Mouse (Mus musculus) retina, embryonic 14.5 days (tissue): Measurements from ENCODE around the gene Casc1.
A peak's percentile ranks its signal among the peaks of the same experiment; 100 is the strongest.

Experiments used
- DNase-seq: peaks from one replicate; pipeline ENCODE4 v3.0.0-alpha.2; 2015; ENCODE audit warnings: low spot score

Casc1 gene

DNA sequence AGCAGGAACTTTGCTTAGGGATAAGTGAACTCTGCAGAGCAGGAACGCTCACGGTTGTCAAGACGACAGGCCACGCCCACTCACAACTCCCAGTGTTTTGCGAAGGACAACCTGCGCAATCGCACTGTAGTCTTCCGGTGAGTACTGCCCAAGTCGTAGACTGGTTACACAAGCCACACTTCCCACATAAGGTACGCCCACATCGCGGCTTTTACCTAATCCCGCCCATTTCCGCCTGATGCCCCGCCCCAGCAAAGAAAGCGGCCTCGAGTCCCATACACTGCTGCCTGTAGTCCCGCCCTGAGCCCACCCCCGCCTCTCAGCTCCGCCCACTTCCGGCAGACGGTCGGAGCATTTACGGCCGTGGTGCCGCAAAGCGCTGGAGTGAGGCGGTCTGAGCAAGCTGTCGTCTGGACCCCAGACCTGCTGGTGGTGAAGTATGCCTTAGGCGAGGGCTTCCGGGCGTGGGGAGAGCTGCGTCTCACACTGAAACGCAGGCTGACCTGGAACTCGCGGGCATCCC lies at the start of gene Casc1, which contains the start of gene Etfrf1:
Gene Casc1, minus strand, starts transcription at position 190 of the 523 bp plus-strand sequence.
Gene Etfrf1, plus strand, starts transcription at position 319 of the 523 bp plus-strand sequence.
- peak; percentile 99 for DNase-seq

DNA sequence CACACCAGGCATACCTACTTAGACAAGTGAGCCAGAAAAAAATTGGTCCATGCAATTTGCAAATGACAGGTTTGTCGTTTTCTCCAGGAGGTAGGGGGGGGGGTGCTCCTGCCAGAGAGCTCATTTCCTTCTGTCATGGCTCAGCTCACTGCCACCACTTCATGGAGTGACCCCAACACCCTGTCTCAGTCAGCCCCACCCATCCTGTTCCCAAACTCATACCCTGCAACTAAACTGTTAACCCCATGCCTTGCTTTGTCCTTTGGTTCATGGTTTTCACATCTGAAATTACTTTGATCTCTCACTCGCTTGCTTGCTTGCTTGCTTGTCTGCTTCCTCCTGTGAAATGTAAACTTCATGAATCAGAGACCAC lies 45.9 kb upstream of the Casc1 start:
- DNase-seq = no peak

DNA sequence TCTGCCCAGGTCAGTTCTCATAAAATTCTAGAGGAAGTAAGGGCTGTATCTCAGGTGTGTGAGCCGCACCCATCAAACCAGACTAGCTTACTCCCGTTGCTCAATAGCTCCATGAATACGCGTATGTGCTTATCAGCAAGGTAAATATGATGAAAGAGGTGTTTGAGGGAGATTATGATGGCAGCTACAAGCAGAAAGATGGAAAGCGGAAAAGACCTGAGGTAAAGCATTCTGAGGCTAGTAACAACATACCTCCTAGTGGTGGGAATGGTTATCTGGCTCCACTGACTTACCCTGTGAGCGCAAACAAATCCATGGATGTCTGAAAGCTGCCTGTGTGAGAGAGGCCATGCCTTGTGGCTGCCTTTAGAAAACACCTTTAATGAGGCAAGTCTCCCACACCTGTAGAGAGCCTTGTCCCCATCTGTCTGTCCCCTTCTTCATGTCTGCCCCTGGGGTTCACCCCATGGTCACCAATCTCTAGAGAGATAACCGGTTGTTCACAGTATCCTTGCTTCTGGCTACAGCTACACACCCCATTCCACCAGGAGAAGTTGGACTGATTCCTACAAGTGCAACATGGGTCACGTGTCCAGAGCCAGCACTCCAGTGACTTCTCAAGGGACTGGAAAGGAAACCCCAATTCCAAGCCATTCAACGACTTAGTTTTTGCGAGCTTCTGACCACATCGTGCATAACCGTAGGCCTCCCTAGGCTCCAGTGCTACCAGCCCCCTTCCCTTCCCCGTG lies 45.3 kb upstream of the Casc1 start:
- DNase-seq = no peak

DNA sequence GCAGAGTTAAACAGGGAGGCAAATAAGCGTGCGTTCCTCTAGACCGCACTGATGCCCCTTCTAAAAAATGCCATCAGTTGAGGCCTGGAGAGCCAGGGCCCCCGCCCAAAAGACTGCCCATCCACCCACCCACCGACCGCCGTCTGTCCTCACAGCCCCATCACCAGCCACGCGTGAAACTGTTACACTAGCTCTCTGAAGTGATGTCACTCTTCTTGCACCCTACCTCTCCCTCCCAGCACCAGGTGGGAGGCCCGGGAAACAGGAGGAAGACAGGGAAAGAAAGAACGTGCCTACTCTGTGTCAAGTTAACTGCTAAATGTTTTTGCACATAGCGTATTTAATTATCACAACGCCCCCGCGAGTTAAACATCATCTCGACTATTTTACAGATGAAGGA lies 40.0 kb upstream of the Casc1 start:
- no peak for DNase-seq

DNA sequence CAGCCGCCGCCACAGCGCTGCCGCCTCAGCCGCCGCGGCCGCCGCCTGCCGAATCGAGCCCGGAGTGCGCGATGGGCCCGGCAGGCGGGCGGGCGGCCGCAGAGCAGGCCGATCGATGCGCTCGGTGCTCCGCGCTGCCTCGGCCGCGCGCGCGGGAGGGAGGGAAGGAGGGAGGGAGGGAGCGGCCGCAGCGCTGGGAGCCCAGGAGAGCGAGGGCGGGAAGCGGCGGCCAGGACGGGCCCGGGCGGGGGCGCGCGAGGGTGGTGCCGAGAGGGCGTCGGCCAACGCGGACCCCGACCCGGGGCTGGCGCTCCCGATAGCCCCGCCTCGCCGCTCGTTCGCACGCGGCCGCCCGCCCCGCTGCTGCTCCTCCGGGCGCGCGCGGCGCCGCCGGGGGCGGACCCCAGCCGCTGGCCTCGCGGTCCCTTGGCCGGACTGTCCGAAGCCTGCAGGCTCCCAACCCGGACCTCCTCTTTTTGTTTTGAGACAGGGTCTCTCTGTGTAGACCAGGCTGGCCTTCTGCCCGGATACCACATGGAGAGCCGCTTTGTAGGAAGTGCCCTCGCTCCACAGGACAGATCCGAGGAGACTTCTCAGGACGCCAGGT lies 39.5 kb upstream of the Casc1 start, which contains the start of gene Kras:
Gene Kras, minus strand, starts transcription at position 55 of the 607 bp plus-strand sequence.
- DNase-seq = peak; percentile 96

DNA sequence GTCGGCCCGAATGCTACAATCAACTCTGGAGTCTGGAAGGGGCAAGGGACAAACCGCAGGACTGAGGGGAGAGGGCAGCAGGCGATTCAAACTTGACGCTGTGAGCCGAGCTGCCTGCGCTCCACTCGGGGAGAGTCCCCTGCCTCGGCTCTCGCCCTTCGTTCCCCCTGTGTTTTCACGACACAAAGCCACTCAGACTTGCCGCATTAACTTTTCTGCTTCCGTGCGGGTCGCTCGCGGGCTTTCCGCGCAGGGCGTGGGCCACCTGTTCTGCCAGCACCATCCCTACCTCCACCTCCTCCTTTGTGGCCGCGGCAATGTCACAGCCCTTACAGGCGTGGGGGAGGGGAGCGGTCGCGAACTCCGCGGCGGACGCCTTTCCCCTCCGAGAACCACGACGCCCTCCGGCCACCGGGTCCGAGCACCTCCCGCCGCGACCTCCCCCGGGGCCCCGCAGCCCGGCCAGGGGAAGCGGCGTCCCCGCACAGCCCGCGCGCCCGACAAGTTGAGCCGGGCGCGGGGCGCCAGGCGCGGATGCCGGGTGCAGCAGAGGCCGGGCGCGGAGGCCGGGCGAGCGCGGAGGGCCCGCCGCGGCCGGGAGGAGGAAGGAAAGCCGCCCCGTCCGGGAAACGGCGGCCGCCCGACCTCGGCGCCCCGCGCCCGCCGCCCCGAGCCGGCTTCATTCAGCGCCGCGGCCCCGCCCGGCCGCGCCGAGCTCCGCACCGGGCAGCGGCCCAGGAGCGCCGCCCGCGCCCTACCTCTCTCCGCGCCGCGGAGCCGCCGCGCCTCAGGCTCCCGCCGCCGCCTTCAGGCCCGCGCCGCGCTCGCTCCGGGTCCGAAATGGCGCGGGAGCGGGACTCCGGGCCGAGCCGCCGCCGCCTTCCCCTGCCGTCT lies 38.7 kb upstream of the Casc1 start:
- peak; percentile 58 for DNase-seq

DNA sequence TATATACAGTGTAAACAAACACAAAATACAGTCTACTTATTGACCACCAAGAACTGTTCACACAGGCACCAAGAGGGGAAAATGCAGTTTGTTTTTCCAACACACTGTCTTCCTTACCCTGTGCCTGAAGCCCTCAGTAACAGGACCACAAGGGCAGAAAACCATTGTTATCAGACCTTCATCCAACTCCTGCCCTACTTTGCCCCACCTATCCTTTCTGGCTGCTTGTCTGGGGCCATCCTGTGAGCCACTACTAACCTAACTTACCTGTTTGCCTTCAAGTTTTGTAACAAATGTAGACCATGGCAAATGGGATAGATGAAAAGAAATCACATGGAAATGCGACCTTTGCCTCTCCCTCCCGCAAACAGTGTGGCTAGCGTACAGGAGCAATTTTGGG lies 37.1 kb upstream of the Casc1 start:
- DNase-seq = no peak

DNA sequence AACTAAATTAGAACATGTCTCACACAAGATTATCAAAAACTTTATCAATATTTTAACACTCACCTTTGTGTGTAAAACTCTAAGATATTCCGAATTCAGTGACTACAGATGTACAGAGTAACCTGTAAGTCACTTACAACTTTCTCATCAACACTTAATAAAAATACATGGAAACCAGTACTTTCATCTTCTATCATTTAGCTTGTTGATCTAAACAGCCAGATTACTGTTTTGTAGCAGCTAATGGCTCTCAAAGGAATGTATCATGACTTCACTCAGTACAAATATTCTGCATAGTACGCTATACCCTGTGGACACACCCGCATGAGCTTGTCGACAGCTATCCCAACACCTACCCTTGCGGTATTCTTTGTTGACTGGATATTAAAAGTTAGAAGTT lies 36.0 kb upstream of the Casc1 start:
- DNase-seq = no peak

DNA sequence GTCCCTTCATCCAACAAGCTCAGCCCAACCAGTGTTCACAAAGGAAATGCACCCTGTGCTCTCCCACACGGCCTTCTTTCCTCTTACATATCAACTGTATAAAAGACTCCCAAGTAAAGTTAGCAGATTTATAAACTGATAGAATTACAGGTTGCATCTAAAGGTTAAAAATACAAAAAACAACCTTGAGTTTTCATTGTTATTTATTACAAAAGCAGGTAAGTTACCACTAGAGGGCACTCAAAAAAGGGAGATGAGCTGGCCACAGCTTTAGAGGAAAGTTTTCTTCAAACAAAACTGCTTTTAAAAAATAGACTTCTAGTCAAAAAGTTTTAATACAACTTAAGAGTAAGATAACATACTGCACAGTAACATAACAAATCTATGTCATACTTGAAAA lies 31.7 kb upstream of the Casc1 start:
- peak; percentile 74 for DNase-seq

DNA sequence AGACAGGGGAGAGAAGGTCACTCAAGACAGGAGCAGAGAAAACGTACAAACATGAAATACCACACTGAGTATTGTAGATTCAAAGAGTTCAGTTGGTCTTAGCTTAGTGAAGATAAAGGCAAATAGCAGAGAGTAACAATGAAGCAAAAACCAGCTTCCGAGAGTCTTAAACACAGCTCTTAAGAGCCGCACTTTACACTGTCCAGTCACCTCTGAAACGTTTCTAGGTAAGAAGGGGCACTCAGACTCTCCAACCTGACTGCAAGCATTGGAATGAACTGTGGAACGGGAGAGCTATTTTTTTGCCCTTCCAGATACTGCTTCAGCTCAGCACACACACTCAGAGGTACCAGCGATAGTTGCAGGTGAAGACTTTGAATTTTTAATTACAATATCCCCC lies 29.5 kb upstream of the Casc1 start:
- DNase-seq = no peak

DNA sequence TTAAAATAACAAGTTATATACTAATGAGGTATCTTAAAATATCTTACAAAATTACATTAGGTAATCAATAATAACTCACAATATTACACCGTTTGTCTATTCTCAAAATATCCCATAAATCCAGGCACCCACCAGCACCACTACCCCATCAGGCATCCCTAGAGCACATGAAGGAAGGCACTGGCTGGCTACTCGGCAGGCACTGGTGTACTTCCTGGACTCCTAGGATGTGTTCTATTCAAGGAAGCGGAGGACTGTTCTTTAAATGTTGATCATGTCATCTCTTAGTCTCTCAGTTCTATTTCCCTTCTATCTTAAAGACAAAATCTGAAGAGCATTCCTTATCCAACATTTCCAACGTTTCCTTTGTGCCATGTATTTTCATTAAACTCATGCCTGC lies 26.3 kb upstream of the Casc1 start:
- no peak for DNase-seq

DNA sequence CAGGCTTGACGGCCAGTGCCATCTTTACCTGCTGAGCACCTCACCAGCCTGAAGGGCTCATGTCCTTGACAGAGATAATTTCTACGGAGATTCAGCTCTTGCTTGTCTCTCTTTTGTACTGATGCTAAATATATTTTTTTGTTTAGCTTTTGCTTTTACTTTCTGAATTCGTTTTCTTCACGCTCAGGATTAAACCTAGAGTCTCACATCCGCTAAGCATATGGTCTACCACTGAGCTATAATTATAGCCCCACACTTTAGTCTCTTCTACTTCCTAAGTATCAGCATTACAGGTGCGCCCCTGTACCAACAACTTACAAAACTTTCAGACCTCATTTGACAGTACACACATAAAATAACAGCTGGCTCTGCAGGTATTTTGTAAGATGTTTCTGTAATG lies 24.6 kb upstream of the Casc1 start:
- DNase-seq = no peak

DNA sequence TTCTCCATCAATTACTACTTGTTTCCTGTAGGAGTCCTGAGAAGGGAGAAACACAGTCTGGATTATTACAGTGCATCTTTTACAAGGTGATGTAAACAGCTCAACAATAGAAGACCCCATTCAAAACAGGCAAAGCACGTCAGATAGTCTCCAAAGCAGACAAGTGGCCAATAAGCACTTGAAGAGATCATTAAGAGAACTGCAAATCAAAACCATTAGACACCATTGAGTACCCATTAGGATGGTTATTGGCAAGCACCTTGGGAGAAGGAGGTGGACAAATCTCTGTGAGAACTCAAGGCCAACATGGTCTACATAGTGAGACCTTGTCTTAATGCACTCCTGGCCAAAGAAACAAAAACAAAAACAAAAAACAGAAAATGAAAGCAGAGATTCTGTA lies 23.6 kb upstream of the Casc1 start:
- DNase-seq = no peak

DNA sequence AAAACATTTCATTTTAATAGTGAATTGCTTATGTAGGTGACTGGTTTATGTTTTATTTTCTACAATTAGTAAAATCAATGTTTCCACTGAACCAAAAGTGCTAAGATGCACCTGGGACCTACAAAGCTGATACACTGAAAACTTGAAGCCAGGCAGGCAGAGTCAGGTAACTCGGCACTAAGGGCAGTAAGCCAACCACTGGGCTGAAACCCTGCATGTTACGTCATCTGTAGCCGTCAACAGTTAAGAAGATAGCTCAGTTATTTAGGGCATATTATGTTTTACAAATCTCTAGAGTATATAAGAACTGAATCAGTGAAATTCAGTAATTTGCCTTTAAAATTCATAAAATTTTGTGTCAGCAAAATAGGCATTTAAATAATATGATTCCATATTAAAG lies 15.5 kb upstream of the Casc1 start:
- no peak for DNase-seq

DNA sequence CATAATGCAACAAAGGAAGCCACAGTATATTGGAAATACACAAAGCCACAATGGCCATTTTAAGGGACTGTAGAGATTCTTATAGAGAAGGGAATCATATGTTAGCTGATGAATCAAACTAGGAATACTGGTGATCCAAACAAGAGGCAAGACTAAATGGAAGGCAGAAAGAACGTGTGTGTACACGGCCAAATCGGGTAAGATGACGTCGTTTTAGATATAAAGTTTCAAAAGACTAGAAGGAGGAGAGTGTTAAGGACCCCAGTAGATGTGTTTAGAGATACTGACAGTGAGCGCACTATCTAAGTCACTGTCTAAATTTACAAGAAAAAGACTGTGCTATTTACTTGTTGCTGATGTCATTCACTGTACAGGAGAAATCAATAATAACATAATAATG lies 13.4 kb upstream of the Casc1 start:
- no peak for DNase-seq

DNA sequence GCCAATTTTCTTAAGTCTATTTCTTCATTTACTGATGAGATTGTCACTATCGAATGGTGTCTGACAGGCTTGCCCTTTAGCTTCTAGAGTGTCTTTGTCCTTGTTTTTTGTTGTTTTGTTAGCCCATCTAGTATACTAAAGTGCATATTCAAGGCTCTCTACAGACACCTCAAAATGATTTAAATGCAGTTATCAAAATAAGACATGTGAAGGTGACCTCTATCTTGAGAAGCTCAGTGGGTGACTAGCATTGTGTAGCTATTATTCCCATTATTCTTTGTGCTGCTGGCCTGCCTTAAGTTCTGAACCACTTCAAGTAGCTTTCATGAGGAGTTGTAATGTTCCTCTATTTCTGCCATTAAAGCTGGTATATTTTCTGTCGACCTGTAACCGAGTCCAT lies 5.0 kb upstream of the Casc1 start:
- no peak for DNase-seq

DNA sequence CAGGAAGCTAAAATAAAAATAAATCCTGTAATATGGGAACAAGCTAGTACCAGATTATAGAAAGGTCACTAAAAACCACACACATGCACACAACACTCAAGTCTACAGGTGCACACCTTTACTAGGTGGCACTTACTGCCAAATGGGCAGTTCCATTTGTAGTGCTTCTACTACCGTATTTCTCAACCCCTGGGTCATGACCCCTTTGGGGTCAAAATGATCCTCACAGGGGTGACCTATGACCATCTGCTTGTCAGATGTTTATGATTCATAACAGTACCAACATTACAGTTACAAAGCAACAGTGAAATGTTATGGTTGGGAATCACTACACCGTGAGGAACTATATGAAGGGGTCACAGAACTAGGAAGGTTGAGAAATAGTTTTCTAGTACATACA lies 3.1 kb upstream of the Casc1 start:
- DNase-seq = no peak

DNA sequence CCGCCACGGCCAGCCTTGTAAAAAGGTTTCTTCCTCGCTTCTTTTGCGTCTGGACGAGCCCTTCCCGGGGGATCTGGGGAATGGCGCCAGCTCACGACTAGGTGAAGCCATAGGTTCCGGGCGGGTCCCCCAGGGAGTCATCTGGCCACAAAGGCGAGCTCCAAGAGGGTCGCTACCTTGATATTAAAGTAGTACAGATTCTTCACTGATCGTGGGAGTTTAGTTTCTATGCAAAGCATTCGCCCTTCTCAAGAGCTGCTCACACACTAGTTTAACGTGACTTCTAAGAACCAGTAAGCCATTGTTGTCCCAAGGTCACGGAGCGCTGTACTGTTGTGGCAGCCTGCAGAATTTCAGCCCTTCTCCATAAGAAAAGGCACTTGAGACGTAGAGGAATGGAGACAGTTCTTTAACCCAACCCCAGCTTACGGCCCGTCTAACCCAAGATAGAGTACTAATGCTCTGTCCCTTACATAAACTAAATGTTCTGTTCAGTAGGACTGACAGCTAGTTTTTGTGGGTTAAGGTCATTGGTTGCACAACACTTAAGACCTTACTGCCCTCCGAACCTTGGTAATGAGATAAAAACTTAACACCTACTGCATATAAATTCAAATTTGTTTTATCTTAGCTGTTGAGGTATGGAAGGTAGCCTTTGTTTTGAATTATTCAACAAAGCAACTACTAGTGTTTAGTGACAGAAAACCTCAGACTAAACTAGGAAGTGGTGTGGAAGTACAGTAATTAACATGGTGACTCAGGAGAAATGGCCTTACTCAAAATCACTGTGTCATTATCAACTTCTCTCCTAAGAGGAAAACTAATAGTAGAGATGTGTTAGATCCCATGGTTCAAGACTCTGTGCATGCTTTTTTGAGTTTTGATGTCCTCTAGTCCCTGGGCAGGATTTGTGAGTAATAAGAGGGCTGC lies 836 bp upstream of the Casc1 start:
- peak; percentile 64 for DNase-seq

DNA sequence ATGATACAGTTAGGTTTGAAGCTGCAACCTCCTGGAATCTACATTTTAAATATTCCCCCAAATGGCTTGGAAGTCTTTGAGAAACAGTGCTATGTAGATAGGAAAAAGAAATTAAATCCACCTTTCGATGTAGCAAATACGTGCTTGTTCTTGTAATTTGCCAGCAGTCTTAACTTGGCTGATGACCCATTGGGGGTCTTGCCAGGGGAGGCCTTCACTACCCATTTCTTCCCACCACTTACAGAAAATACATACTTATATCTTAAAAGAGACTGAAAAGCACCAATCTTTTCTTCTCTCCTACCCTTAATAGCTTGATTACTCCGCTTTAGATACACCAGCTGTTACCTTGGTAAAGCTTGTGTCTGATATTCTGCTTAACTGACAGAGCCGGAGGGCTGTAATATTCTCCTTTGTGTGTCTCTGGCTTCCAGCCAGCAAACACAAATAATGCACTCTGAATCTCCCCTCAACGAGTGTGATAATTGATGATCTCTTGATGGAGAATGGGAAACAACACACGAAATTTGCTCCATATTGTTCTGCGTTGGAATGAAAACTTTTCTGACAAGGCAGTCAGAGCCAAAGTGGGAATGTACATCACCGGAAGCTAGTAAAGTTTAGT lies 637 bp downstream of the Casc1 start:
- DNase-seq = no peak

DNA sequence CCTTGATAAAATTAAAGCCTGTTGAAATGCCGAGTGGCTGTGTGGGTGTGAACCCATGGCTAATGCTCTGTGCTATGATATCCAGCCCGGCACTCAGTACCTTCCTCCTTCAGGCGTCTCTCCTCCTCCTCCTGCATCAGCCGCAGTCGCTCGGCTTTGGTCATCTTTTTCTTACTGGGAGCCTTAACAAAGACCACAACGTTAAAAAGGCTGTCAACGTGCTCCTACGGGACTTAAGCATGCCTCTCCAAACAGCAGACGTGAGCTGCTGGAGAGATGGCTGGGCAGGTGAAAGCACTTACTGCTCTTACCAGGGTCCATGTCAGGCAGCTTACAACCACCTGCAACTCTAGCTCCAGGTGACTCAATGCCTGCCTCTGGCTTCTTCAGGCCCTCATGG lies 5.7 kb downstream of the Casc1 start:
- DNase-seq = no peak

DNA sequence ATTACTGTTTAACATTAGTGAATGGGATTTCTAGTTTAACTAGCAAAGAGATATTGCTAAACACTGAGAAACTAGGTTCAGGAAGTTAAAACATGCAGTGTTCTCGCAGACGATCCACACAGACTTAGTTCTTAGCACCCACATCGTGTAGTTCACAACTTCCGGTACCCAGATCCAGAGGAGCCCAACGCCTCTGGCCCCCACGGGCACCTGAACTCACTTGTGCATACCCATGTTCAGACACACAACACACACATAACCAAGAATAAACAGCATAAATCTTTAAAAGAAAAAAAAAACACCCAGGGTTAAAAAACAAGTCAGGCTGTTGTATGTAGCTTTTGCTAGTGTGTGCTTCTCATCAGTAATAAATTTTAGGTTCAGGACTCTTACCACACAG lies 6.4 kb downstream of the Casc1 start:
- no peak for DNase-seq
